Mouse (Mus musculus) CH12.LX (cell line): ENCODE measurements at regions not wholly inside any gene's neighbourhood (a gene's known extent, or its start where the extent isn't known, plus 50 kb on each side); places are given as distances from the start of the nearest gene placed in this dataset.

ENCODE experiments used
- DNase-seq: peaks from one replicate; pipeline ENCODE4 v3.0.0-alpha.2; 2013; ENCODE audit errors: extremely low read depth
- H3K27ac ChIP-seq: 2 replicates; pipeline ENCODE4 v1.5.1; 2012; ENCODE audit warnings: low read depth, mild to moderate bottlenecking, control low read depth, moderate library complexity; ENCODE audit not compliant: insufficient read depth
- H3K27me3 ChIP-seq: replicated peaks from 2 replicates; pipeline ENCODE3; 2012; ENCODE audit warnings: inconsistent platforms
- H3K36me3 ChIP-seq, 2 experiments: replicated peaks in 1 of 2; 2 replicates each; pipeline versions ENCODE3 to v1.6.1; 2012; ENCODE audit warnings: inconsistent platforms in 1 of 2, low read length in 1 of 2, mild to moderate bottlenecking in 1 of 2, mixed read lengths in 1 of 2, moderate library complexity in 1 of 2; ENCODE audit not compliant: control insufficient read depth in 1 of 2, insufficient read depth in 1 of 2
- H3K4me1 ChIP-seq, 2 experiments: 2 replicates each; pipeline ENCODE4 v1.6.1; 2012; ENCODE audit warnings: inconsistent platforms in 1 of 2, moderate library complexity in 1 of 2; ENCODE audit not compliant: insufficient read depth in 2 of 2, control insufficient read depth in 1 of 2
- H3K4me2 ChIP-seq: 2 replicates; pipeline ENCODE4 v1.6.1; 2012; ENCODE audit warnings: low read depth, mild to moderate bottlenecking, control low read depth; ENCODE audit not compliant: poor library complexity, insufficient read depth, severe bottlenecking
- H3K4me3 ChIP-seq, 3 experiments: fragments of 150-350 bp in 1 of 3; sonication (generic) in 1 of 3; replicated peaks in 1 of 3; 2 replicates each; pipeline versions ENCODE3 to v1.5.1; 2011 to 2012; ENCODE audit warnings: low read depth in 2 of 3, low read length in 2 of 3, mild to moderate bottlenecking in 2 of 3, moderate library complexity in 2 of 3, control low read depth in 1 of 3, improper control_type of control experiment in 1 of 3, inconsistent platforms in 1 of 3, mixed read lengths in 1 of 3; ENCODE audit not compliant: poor library complexity in 1 of 3
- H3K79me2 ChIP-seq: replicated peaks from 2 replicates; pipeline ENCODE4 v1.6.1; 2012; ENCODE audit warnings: mild to moderate bottlenecking, moderate library complexity; ENCODE audit not compliant: control insufficient read depth, poor library complexity, insufficient read depth, severe bottlenecking; ENCODE audit errors: extremely low read depth
- H3K9ac ChIP-seq: 2 replicates; pipeline ENCODE4 v1.6.1; 2012; ENCODE audit warnings: low read depth, mild to moderate bottlenecking, control low read depth, moderate library complexity; ENCODE audit not compliant: insufficient read depth
- H3K9me3 ChIP-seq: replicated peaks from 2 replicates; pipeline ENCODE3; 2012; ENCODE audit warnings: low read length, inconsistent platforms, mixed read lengths
- BHLHE40 ChIP-seq: IDR thresholded peaks from 2 replicates; pipeline ENCODE4 v1.6.1; 2011; ENCODE audit warnings: mild to moderate bottlenecking, low read depth, low read length, improper control_type of control experiment
- ELF1 ChIP-seq: IDR thresholded peaks from 2 replicates; pipeline ENCODE4 v1.6.1; 2014; ENCODE audit warnings: low read depth, mild to moderate bottlenecking, inconsistent platforms, low read length, improper control_type of control experiment
- ETS1 ChIP-seq: conservative IDR thresholded peaks from 2 replicates; pipeline ENCODE4 v1.6.1; 2012; ENCODE audit warnings: low read depth, mild to moderate bottlenecking, inconsistent platforms, low read length, improper control_type of control experiment, moderate library complexity
- JUN ChIP-seq: IDR thresholded peaks from 2 replicates; pipeline ENCODE4 v1.6.1; 2011; ENCODE audit warnings: low read depth, mild to moderate bottlenecking, low read length, improper control_type of control experiment, moderate library complexity; ENCODE audit not compliant: insufficient read depth
- JUND ChIP-seq: conservative IDR thresholded peaks from 2 replicates; pipeline ENCODE4 v1.6.1; 2011; ENCODE audit warnings: low read depth, low read length, improper control_type of control experiment
- MAFK ChIP-seq: IDR thresholded peaks from 2 replicates; pipeline ENCODE4 v1.6.1; 2011; ENCODE audit warnings: low read length, improper control_type of control experiment; ENCODE audit not compliant: insufficient replicate concordance
- MAX ChIP-seq: IDR thresholded peaks from 2 replicates; pipeline ENCODE4 v1.6.1; 2011; ENCODE audit warnings: low read length, improper control_type of control experiment
- MAZ ChIP-seq: IDR thresholded peaks from 2 replicates; pipeline ENCODE4 v1.6.1; 2012; ENCODE audit warnings: low read depth, mild to moderate bottlenecking, inconsistent platforms, low read length, improper control_type of control experiment, moderate library complexity
- MEF2A ChIP-seq: IDR thresholded peaks from 2 replicates; pipeline ENCODE4 v1.6.1; 2014; ENCODE audit warnings: low read depth, mild to moderate bottlenecking, inconsistent platforms, low read length, improper control_type of control experiment, borderline replicate concordance
- MYC ChIP-seq: IDR thresholded peaks from 2 replicates; pipeline ENCODE4 v1.6.1; 2011; ENCODE audit warnings: low read depth, mild to moderate bottlenecking, improper control_type of control experiment, low read length
- NELFE ChIP-seq: IDR thresholded peaks from 2 replicates; pipeline ENCODE4 v1.6.1; 2011; ENCODE audit warnings: low read depth, low read length, improper control_type of control experiment
- NRF1 ChIP-seq: IDR thresholded peaks from 2 replicates; pipeline ENCODE4 v1.6.1; 2014; ENCODE audit warnings: low read depth, mild to moderate bottlenecking, inconsistent platforms, low read length, improper control_type of control experiment, moderate library complexity
- PAX5 ChIP-seq: IDR thresholded peaks from 2 replicates; pipeline ENCODE4 v1.6.1; 2012; ENCODE audit warnings: low read length, inconsistent platforms, mixed read lengths
- POLR2A ChIP-seq: IDR thresholded peaks from 2 replicates; pipeline ENCODE4 v1.6.1; 2011; ENCODE audit warnings: low read depth, mild to moderate bottlenecking, improper control_type of control experiment, low read length
- RCOR1 ChIP-seq: conservative IDR thresholded peaks from 2 replicates; pipeline ENCODE4 v1.6.1; 2012; ENCODE audit warnings: low read depth, mild to moderate bottlenecking, inconsistent platforms, low read length, improper control_type of control experiment
- SIN3A ChIP-seq: IDR thresholded peaks from 2 replicates; pipeline ENCODE4 v1.6.1; 2012; ENCODE audit warnings: low read length, improper control_type of control experiment, inconsistent platforms
- SMC3 ChIP-seq: IDR thresholded peaks from 2 replicates; pipeline ENCODE4 v1.6.1; 2011; ENCODE audit warnings: low read depth, low read length, improper control_type of control experiment
- TCF12 ChIP-seq: IDR thresholded peaks from 2 replicates; pipeline ENCODE4 v1.6.1; 2014; ENCODE audit warnings: low read depth, mild to moderate bottlenecking, inconsistent platforms, low read length, improper control_type of control experiment
- UBTF ChIP-seq: IDR thresholded peaks from 2 replicates; pipeline ENCODE4 v1.6.1; 2012; ENCODE audit warnings: low read depth, mild to moderate bottlenecking, inconsistent platforms, low read length, improper control_type of control experiment, moderate library complexity
- USF1 ChIP-seq: IDR thresholded peaks from 2 replicates; pipeline ENCODE4 v1.6.1; 2014; ENCODE audit warnings: low read depth, mild to moderate bottlenecking, inconsistent platforms, low read length, improper control_type of control experiment
- USF2 ChIP-seq: conservative IDR thresholded peaks from 2 replicates; pipeline ENCODE4 v1.6.1; 2011; ENCODE audit warnings: low read depth, low read length, improper control_type of control experiment
- ZC3H11A ChIP-seq: IDR thresholded peaks from 2 replicates; pipeline ENCODE4 v1.6.1; 2012; ENCODE audit warnings: low read depth, mild to moderate bottlenecking, inconsistent platforms, low read length, improper control_type of control experiment
- ZKSCAN1 ChIP-seq: IDR thresholded peaks from 2 replicates; pipeline ENCODE4 v1.6.1; 2012; ENCODE audit warnings: low read depth, inconsistent platforms, low read length, improper control_type of control experiment, borderline replicate concordance
- ZMIZ1 ChIP-seq: IDR thresholded peaks from 2 replicates; pipeline ENCODE4 v1.6.1; 2012; ENCODE audit warnings: low read depth, mild to moderate bottlenecking, inconsistent platforms, low read length, improper control_type of control experiment
- ZNF384 ChIP-seq: IDR thresholded peaks from 2 replicates; pipeline ENCODE4 v1.6.1; 2012; ENCODE audit warnings: low read depth, low read length, improper control_type of control experiment, inconsistent platforms
- dilution Hi-C: fragments of 300-500 bp; cut with MboI; formaldehyde crosslinking; loops from 2 replicates; pipeline ENCODE4 v1.14.3; 2020; ENCODE audit warnings: low sequenced_read_pairs; ENCODE audit not compliant: extremely low pct_unique_long_range_greater_than_20kb, extremely low pct_ligation_motif_present
- in situ Hi-C: fragments of 300-500 bp; cut with MboI; formaldehyde crosslinking; loops from 3 replicates; pipeline ENCODE4 v1.14.3; 2019; ENCODE audit warnings: low sequenced_read_pairs, low pct_ligation_motif_present, low pct_unique_long_range_greater_than_20kb, mixed read lengths

DNA sequence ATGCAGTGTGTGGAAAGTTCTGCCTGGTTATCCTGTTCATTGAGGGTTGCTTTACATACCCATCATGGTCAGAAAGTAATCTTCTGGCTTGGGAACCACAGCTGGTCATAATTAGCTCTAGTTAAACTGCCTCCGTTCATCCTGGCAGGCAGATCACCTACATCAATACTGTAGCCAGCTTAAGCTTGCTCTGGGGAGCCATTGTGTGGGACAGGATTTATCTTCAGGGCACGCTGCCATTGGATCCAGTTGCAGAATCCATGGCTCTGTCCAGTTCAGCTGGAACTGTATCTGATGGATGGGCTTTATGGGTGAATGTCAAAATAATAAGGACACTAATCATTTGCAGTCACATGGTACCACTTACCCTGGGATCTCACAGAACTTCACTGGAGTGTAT, 326.4 kb downstream of the Ppargc1a start:
- Histone ChIP-seq H3K9me3 (peaks cover 22% of the 10 kb centered on the region), H3K4me1 (no peaks in the 10 kb centered on the region), H3K9ac (no peak overlapping the region), H3K27ac (no peak overlapping the region), H3K4me2 (no peak overlapping the region), H3K27me3 (no peaks in the 10 kb centered on the region), H3K79me2 (no peaks in the 10 kb centered on the region), H3K36me3 (no peaks in the 10 kb centered on the region), H3K4me3 (no peak overlapping the region)
- TF ChIP-seq RCOR1, result no peak
- TF ChIP-seq BHLHE40, result no peak
- no peak for TF ChIP-seq UBTF
- no peak for TF ChIP-seq PAX5
- TF ChIP-seq MAX, result no peak
- TF ChIP-seq JUND, result no peak
- no peak for TF ChIP-seq ETS1
- no peak for TF ChIP-seq SIN3A
- TF ChIP-seq TCF12, result no peak
- TF ChIP-seq ZC3H11A, result no peak
- TF ChIP-seq MEF2A, result no peak
- no peak for TF ChIP-seq POLR2A
- no peak for TF ChIP-seq MAZ
- no peak for TF ChIP-seq JUN
- no peak for TF ChIP-seq ELF1
- no peak for TF ChIP-seq ZKSCAN1
- no peak for TF ChIP-seq ZMIZ1
- TF ChIP-seq MYC, result no peak
- TF ChIP-seq ZNF384, result no peak
- DNase-seq, result no peak
- dilution Hi-C loops (no loop called here), in situ Hi-C loops (no loop called here)

DNA sequence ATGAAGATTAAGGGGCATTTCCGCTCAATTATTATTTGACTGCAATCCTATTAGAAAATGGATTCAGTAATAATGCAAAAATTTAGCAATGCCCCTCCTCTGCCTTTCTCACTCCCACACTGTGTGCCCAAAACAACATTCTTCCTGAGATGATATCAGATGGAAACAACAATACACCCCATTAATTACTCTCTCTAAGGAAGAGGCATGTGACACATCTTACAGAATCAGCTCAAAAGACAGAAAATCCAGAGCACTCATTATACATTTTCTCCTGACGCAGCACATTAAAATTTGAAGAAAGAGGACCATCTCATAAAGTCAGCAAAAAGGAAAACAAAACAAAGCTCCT, 333.5 kb downstream of the Ppargc1a start:
- in situ Hi-C loops, result no loop called here
- no peak overlapping the region for H3K4me3 ChIP-seq
- dilution Hi-C loops, result no loop called here

More for the DNA sequence above, 333.5 kb downstream of the Ppargc1a start:
- Histone ChIP-seq H3K4me2 (no peak overlapping the region), H3K9me3 (peaks cover 29% of the 10 kb centered on the region), H3K79me2 (no peaks in the 10 kb centered on the region), H3K4me1 (no peaks in the 10 kb centered on the region), H3K27ac (no peak overlapping the region), H3K36me3 (no peaks in the 10 kb centered on the region), H3K27me3 (no peaks in the 10 kb centered on the region), H3K9ac (no peak overlapping the region)
- TF ChIP-seq SMC3, result no peak
- no peak for TF ChIP-seq BHLHE40
- no peak for TF ChIP-seq MAFK
- TF ChIP-seq ELF1, result no peak
- no peak for TF ChIP-seq ZC3H11A
- no peak for TF ChIP-seq USF1
- no peak for TF ChIP-seq NELFE
- no peak for TF ChIP-seq JUN
- TF ChIP-seq RCOR1, result no peak
- TF ChIP-seq POLR2A, result no peak
- TF ChIP-seq USF2, result no peak
- TF ChIP-seq NRF1, result no peak
- no peak for TF ChIP-seq MAX
- no peak for DNase-seq
